Mouse (Mus musculus) midbrain, embryonic 16.5 days (tissue): ENCODE results near the gene Mea1. TPM values are rescaled to one million over a fixed set of nuclear protein-coding genes. Genes with fewer than 3 reads are reported as not detected.

Experiments
- ATAC-seq: fragments of 200-750 bp; cut with Nextera tagmentation; 2 replicates; pipeline ENCODE4 v1.8.0; 2017; ENCODE audit warnings: moderate TSS enrichment
- H3K27ac ChIP-seq: fragments of 300-500 bp; sonication (generic); 2 replicates; pipeline ENCODE4 v1.5.1; 2014; ENCODE audit warnings: mild to moderate bottlenecking, low read length, mixed read lengths
- H3K27me3 ChIP-seq: fragments of 300-500 bp; sonication (generic); 2 replicates; pipeline ENCODE4 v1.6.1; 2014; ENCODE audit warnings: low read depth, low read length, mixed read lengths; ENCODE audit not compliant: control insufficient read depth, insufficient read depth
- H3K36me3 ChIP-seq: fragments of 300-500 bp; sonication (generic); 2 replicates; pipeline ENCODE4 v1.6.1; 2014; ENCODE audit warnings: mild to moderate bottlenecking, low read length, moderate library complexity, mixed read lengths; ENCODE audit not compliant: control insufficient read depth, insufficient read depth
- H3K4me1 ChIP-seq: fragments of 300-500 bp; sonication (generic); 2 replicates; pipeline ENCODE4 v1.6.1; 2014; ENCODE audit warnings: mild to moderate bottlenecking, low read length, mixed read lengths; ENCODE audit not compliant: control insufficient read depth, insufficient read depth
- H3K4me2 ChIP-seq: fragments of 300-500 bp; sonication (generic); 2 replicates; pipeline ENCODE4 v1.6.1; 2014; ENCODE audit warnings: mild to moderate bottlenecking, low read length, mixed read lengths
- H3K4me3 ChIP-seq: fragments of 300-500 bp; sonication (generic); 2 replicates; pipeline ENCODE4 v1.5.1; 2014; ENCODE audit warnings: low read depth, mild to moderate bottlenecking, low read length, moderate library complexity, mixed read lengths
- H3K9ac ChIP-seq: fragments of 300-500 bp; sonication (generic); 2 replicates; pipeline ENCODE4 v1.6.1; 2014; ENCODE audit warnings: low read depth, low read length, mixed read lengths
- H3K9me3 ChIP-seq: fragments of 300-500 bp; sonication (generic); replicated peaks from 2 replicates; pipeline ENCODE4 v1.6.1; 2014; ENCODE audit warnings: mild to moderate bottlenecking, low read length, mixed read lengths; ENCODE audit not compliant: control insufficient read depth, poor library complexity, severe bottlenecking
- WGBS: fragments of 180-500 bp; shearing (Covaris S2); extraction: QIAGEN DNeasy Blood & Tissue Kit; methylation state at CpG from one replicate; pipeline ENCODE4 v1.1.7; 2014; 5-methylcytosine and 5-hydroxymethylcytosine counted together
- polyA plus RNA-seq: library from polyadenylated mRNA; unstranded; fragments of >200 nt; fragmentation: Nextera tagmentation; extraction: Ambion mirVana; gene quantifications from 2 replicates; pipeline ENCODE4 v1.2.1, GENCODE M21; 2015

Mea1 gene
- polyA plus RNA-seq: 285 and 318 TPM in 2 replicates

- peak within 1 kb of the TSS; percentile 82 for H3K9ac ChIP-seq
- peaks cover 26% of the 10 kb centered on the region for H3K36me3 ChIP-seq
- peak within 1 kb of the TSS; percentile 77 for H3K4me2 ChIP-seq
- no peak within 1 kb of the TSS for H3K27ac ChIP-seq
- peak within 1 kb of the TSS; percentile 75 for H3K4me3 ChIP-seq
- H3K9me3 ChIP-seq: no peaks in the 10 kb centered on the region
- ATAC-seq: no peak
- H3K27me3 ChIP-seq: no peaks in the 10 kb centered on the region
- WGBS: 88% methylated on average over 8 of the region's 9 CpGs
- H3K4me1 ChIP-seq: peaks cover 35% of the 10 kb centered on the region
Measured at GRCm38 (mm10) chr17:46678416-46678815, at the start of gene Mea1. Mea1 (plus strand) TSS chr17:46678793.

- Histone ChIP-seq H3K4me1 (peaks cover 20% of the 10 kb centered on the region), H3K4me3 (peak overlapping the region; percentile 96), H3K4me2 (peak overlapping the region; percentile 65), H3K36me3 (peaks cover 11% of the 10 kb centered on the region), H3K9ac (no peak overlapping the region), H3K27me3 (no peaks in the 10 kb centered on the region), H3K27ac (peak overlapping the region; percentile 89), H3K9me3 (no peaks in the 10 kb centered on the region)
- 12% methylated on average over 12 of the region's 12 CpGs for WGBS
- ATAC-seq: peak; percentile 46
Measured at GRCm38 (mm10) chr17:46629685-46630441, 48.7 kb upstream of the Mea1 start.

- WGBS: 22% methylated on average over 15 of the region's 15 CpGs
- Histone ChIP-seq H3K4me3 (no peak overlapping the region), H3K4me2 (no peak overlapping the region), H3K27ac (no peak overlapping the region), H3K36me3 (peaks cover 24% of the 10 kb centered on the region), H3K9ac (no peak overlapping the region), H3K4me1 (peaks cover 2% of the 10 kb centered on the region; the same call in 1 of the 2 replicates), H3K9me3 (no peaks in the 10 kb centered on the region), H3K27me3 (no peaks in the 10 kb centered on the region)
- ATAC-seq: no peak
Measured at GRCm38 (mm10) chr17:46636831-46637523, 41.6 kb upstream of the Mea1 start.

GRCm38 (mm10) chr17:46639929-46640328 lies 38.7 kb upstream of the Mea1 start:
- no peak overlapping the region for H3K4me2 ChIP-seq
- H3K27ac ChIP-seq: no peak overlapping the region
- no peaks in the 10 kb centered on the region for H3K27me3 ChIP-seq
- H3K4me3 ChIP-seq: no peak overlapping the region
- peaks cover 9% of the 10 kb centered on the region for H3K4me1 ChIP-seq
- no peak for ATAC-seq
- H3K9ac ChIP-seq: no peak overlapping the region
- no peaks in the 10 kb centered on the region for H3K9me3 ChIP-seq
- H3K36me3 ChIP-seq: peaks cover 17% of the 10 kb centered on the region
- 90% methylated on average over 9 of the region's 9 CpGs for WGBS

- Histone ChIP-seq H3K9me3 (no peaks in the 10 kb centered on the region), H3K4me3 (no peak overlapping the region), H3K9ac (no peak overlapping the region), H3K27ac (no peak overlapping the region), H3K4me1 (peaks cover 16% of the 10 kb centered on the region), H3K4me2 (no peak overlapping the region), H3K36me3 (peaks cover 15% of the 10 kb centered on the region), H3K27me3 (no peaks in the 10 kb centered on the region)
- WGBS: 93% methylated on average over 17 of the region's 17 CpGs
- ATAC-seq: no peak
Measured at GRCm38 (mm10) chr17:46642060-46642459, 36.5 kb upstream of the Mea1 start.

- H3K36me3 ChIP-seq: peaks cover 11% of the 10 kb centered on the region
- H3K9me3 ChIP-seq: no peaks in the 10 kb centered on the region
- no peak for ATAC-seq
- H3K27ac ChIP-seq: no peak overlapping the region
- H3K4me3 ChIP-seq: no peak overlapping the region; the same call in 1 of the 2 replicates
- H3K4me1 ChIP-seq: peaks cover 18% of the 10 kb centered on the region
- H3K9ac ChIP-seq: no peak overlapping the region
- 88% methylated on average over 12 of the region's 12 CpGs for WGBS
- H3K4me2 ChIP-seq: peak overlapping the region; percentile 84; the same call in 1 of the 2 replicates
- no peaks in the 10 kb centered on the region for H3K27me3 ChIP-seq
Measured at GRCm38 (mm10) chr17:46644152-46644805, 34.3 kb upstream of the Mea1 start.

GRCm38 (mm10) chr17:46644916-46645475 lies 33.6 kb upstream of the Mea1 start:
- 11% methylated on average over 11 of the region's 11 CpGs for WGBS
- Histone ChIP-seq H3K4me3 (peak overlapping the region; percentile 71), H3K27me3 (no peaks in the 10 kb centered on the region), H3K27ac (peak overlapping the region; percentile 41; the same call in 1 of the 2 replicates), H3K36me3 (peaks cover 6% of the 10 kb centered on the region; the same call in 1 of the 2 replicates), H3K4me2 (peak overlapping the region; percentile 84), H3K4me1 (peaks cover 25% of the 10 kb centered on the region), H3K9ac (peak overlapping the region; percentile 80), H3K9me3 (no peaks in the 10 kb centered on the region)
- ATAC-seq: peak; percentile 9

- H3K4me2 ChIP-seq: peak within 1 kb of the TSS; percentile 84
- peak; percentile 61 for ATAC-seq
- peak within 1 kb of the TSS; percentile 71 for H3K4me3 ChIP-seq
- H3K27ac ChIP-seq: peak within 1 kb of the TSS; percentile 89
- H3K9ac ChIP-seq: peak within 1 kb of the TSS; percentile 80
- H3K36me3 ChIP-seq: peaks cover 2% of the 10 kb centered on the region; the same call in 1 of the 2 replicates
- H3K27me3 ChIP-seq: no peaks in the 10 kb centered on the region
- under 1% methylated on average over 53 of the region's 53 CpGs for WGBS
- no peaks in the 10 kb centered on the region for H3K9me3 ChIP-seq
- peaks cover 25% of the 10 kb centered on the region for H3K4me1 ChIP-seq
Measured at GRCm38 (mm10) chr17:46645561-46646321, 32.9 kb upstream of the Mea1 start, which contains the start of the genes Klc4 and Mrpl2. Klc4 (minus strand) TSS chr17:46646022. Mrpl2 (plus strand) TSS chr17:46646229.
